Mouse (Mus musculus): ENCODE measurements around the gene Syt6. TPM values are rescaled to one million over a fixed set of nuclear protein-coding genes. Genes with fewer than 3 reads are reported as not detected.

Syt6 gene
- polyA plus RNA-seq, 1 experiment from 2014 or later = 0.79 TPM

GRCm38 (mm10) chr3:103612636-103613355 lies 37.8 kb downstream of the Syt6 start:
- ATAC-seq (ENCODE audit: low FRiP score, low TSS enrichment) = no peak
- Histone ChIP-seq H3K4me1 (ENCODE audit: control insufficient read depth, insufficient read depth, low read length) (no peaks in the 10 kb centered on the region), H3K27ac (ENCODE audit: low read depth, low read length) (no peak overlapping the region), H3K9me3 (ENCODE audit: control insufficient read depth, low read length) (no peaks in the 10 kb centered on the region), H3K4me2 (replicated peaks; ENCODE audit: low read depth, low read length) (no peak overlapping the region), H3K9ac (ENCODE audit: low read depth, low read length) (no peak overlapping the region), H3K27me3 (ENCODE audit: control insufficient read depth, insufficient read depth, low read length) (no peaks in the 10 kb centered on the region), H3K4me3 (ENCODE audit: low read length) (no peak overlapping the region), H3K36me3 (ENCODE audit: control insufficient read depth, insufficient read depth, low read length) (no peaks in the 10 kb centered on the region)
- WGBS = 75% methylated on average over 9 of the region's 9 CpGs

GRCm38 (mm10) chr3:103615621-103616020 lies 40.6 kb downstream of the Syt6 start:
- no peaks in the 10 kb centered on the region for H3K4me1 ChIP-seq (ENCODE audit: control insufficient read depth, insufficient read depth, low read length)
- ATAC-seq (ENCODE audit: low FRiP score, low TSS enrichment) = no peak

GRCm38 (mm10) chr3:103616981-103617380 lies 42.0 kb downstream of the Syt6 start:
- Histone ChIP-seq H3K4me1 (ENCODE audit: control insufficient read depth, insufficient read depth, low read length) (no peaks in the 10 kb centered on the region), H3K4me2 (replicated peaks; ENCODE audit: low read depth, low read length) (no peak overlapping the region), H3K4me3 (ENCODE audit: low read length) (no peak overlapping the region), H3K36me3 (ENCODE audit: control insufficient read depth, insufficient read depth, low read length) (no peaks in the 10 kb centered on the region), H3K27me3 (ENCODE audit: control insufficient read depth, insufficient read depth, low read length) (peaks cover 4% of the 10 kb centered on the region; the same call in 1 of the 2 replicates), H3K9ac (ENCODE audit: low read depth, low read length) (no peak overlapping the region), H3K9me3 (ENCODE audit: control insufficient read depth, low read length) (no peaks in the 10 kb centered on the region), H3K27ac (ENCODE audit: low read depth, low read length) (no peak overlapping the region)
- 28% methylated on average over 6 of the region's 6 CpGs for WGBS
- ATAC-seq (ENCODE audit: low FRiP score, low TSS enrichment) = no peak

More at GRCm38 (mm10) chr3:103615621-103616020, 40.6 kb downstream of the Syt6 start:
- WGBS = 85% methylated on average over 4 of the region's 4 CpGs
- no peaks in the 10 kb centered on the region for H3K27me3 ChIP-seq (ENCODE audit: control insufficient read depth, insufficient read depth, low read length)
- H3K36me3 ChIP-seq (ENCODE audit: control insufficient read depth, insufficient read depth, low read length) = no peaks in the 10 kb centered on the region
- H3K4me3 ChIP-seq (ENCODE audit: low read length) = no peak overlapping the region
- no peak overlapping the region for H3K9ac ChIP-seq (ENCODE audit: low read depth, low read length)
- no peaks in the 10 kb centered on the region for H3K9me3 ChIP-seq (ENCODE audit: control insufficient read depth, low read length)
- H3K27ac ChIP-seq (ENCODE audit: low read depth, low read length) = no peak overlapping the region
- no peak overlapping the region for H3K4me2 ChIP-seq (replicated peaks; ENCODE audit: low read depth, low read length)

GRCm38 (mm10) chr3:103620101-103620500 lies 45.1 kb downstream of the Syt6 start:
- H3K27ac ChIP-seq (ENCODE audit: low read depth, low read length) = no peak overlapping the region
- H3K9me3 ChIP-seq (ENCODE audit: control insufficient read depth, low read length) = no peaks in the 10 kb centered on the region
- no peak overlapping the region for H3K4me3 ChIP-seq (ENCODE audit: low read length)
- no peak overlapping the region for H3K4me2 ChIP-seq (replicated peaks; ENCODE audit: low read depth, low read length)
- H3K36me3 ChIP-seq (ENCODE audit: control insufficient read depth, insufficient read depth, low read length) = no peaks in the 10 kb centered on the region
- ATAC-seq (ENCODE audit: low FRiP score, low TSS enrichment) = no peak
- 64% methylated on average over 11 of the region's 11 CpGs for WGBS
- H3K27me3 ChIP-seq (ENCODE audit: control insufficient read depth, insufficient read depth, low read length) = peaks cover 4% of the 10 kb centered on the region; the same call in 1 of the 2 replicates
- no peak overlapping the region for H3K9ac ChIP-seq (ENCODE audit: low read depth, low read length)
- H3K4me1 ChIP-seq (ENCODE audit: control insufficient read depth, insufficient read depth, low read length) = no peaks in the 10 kb centered on the region

- 87% methylated on average over 10 of the region's 10 CpGs for WGBS
Observed at GRCm38 (mm10) chr3:103623893-103624470, 49.0 kb downstream of the Syt6 start.

GRCm38 (mm10) chr3:103624591-103625051 lies 49.6 kb downstream of the Syt6 start:
- Histone ChIP-seq H3K27ac (ENCODE audit: low read depth, low read length) (no peak overlapping the region), H3K4me2 (replicated peaks; ENCODE audit: low read depth, low read length) (no peak overlapping the region), H3K4me1 (ENCODE audit: control insufficient read depth, insufficient read depth, low read length) (no peaks in the 10 kb centered on the region), H3K9ac (ENCODE audit: low read depth, low read length) (no peak overlapping the region), H3K27me3 (ENCODE audit: control insufficient read depth, insufficient read depth, low read length) (peaks cover 4% of the 10 kb centered on the region; the same call in 1 of the 2 replicates), H3K9me3 (ENCODE audit: control insufficient read depth, low read length) (no peaks in the 10 kb centered on the region), H3K36me3 (ENCODE audit: control insufficient read depth, insufficient read depth, low read length) (no peaks in the 10 kb centered on the region), H3K4me3 (ENCODE audit: low read length) (no peak overlapping the region)
- WGBS = 43% methylated on average over 5 of the region's 5 CpGs
- ATAC-seq (ENCODE audit: low FRiP score, low TSS enrichment) = no peak

More at GRCm38 (mm10) chr3:103623893-103624470, 49.0 kb downstream of the Syt6 start:
- Histone ChIP-seq H3K4me1 (ENCODE audit: control insufficient read depth, insufficient read depth, low read length) (no peaks in the 10 kb centered on the region), H3K9me3 (ENCODE audit: control insufficient read depth, low read length) (no peaks in the 10 kb centered on the region), H3K36me3 (ENCODE audit: control insufficient read depth, insufficient read depth, low read length) (no peaks in the 10 kb centered on the region), H3K4me3 (ENCODE audit: low read length) (no peak overlapping the region), H3K27ac (ENCODE audit: low read depth, low read length) (no peak overlapping the region), H3K9ac (ENCODE audit: low read depth, low read length) (no peak overlapping the region), H3K27me3 (ENCODE audit: control insufficient read depth, insufficient read depth, low read length) (peaks cover 4% of the 10 kb centered on the region; the same call in 1 of the 2 replicates), H3K4me2 (replicated peaks; ENCODE audit: low read depth, low read length) (no peak overlapping the region)
- no peak for ATAC-seq (ENCODE audit: low FRiP score, low TSS enrichment)

GRCm38 (mm10) chr3:103625169-103625568 lies 50.1 kb downstream of the Syt6 start:
- H3K9ac ChIP-seq (ENCODE audit: low read depth, low read length) = no peak overlapping the region
- H3K36me3 ChIP-seq (ENCODE audit: control insufficient read depth, insufficient read depth, low read length) = no peaks in the 10 kb centered on the region
- H3K4me3 ChIP-seq (ENCODE audit: low read length) = no peak overlapping the region
- no peaks in the 10 kb centered on the region for H3K9me3 ChIP-seq (ENCODE audit: control insufficient read depth, low read length)
- H3K4me1 ChIP-seq (ENCODE audit: control insufficient read depth, insufficient read depth, low read length) = no peaks in the 10 kb centered on the region
- ATAC-seq (ENCODE audit: low FRiP score, low TSS enrichment) = no peak
- no peak overlapping the region for H3K4me2 ChIP-seq (replicated peaks; ENCODE audit: low read depth, low read length)
- WGBS = 70% methylated on average over 13 of the region's 13 CpGs
- H3K27ac ChIP-seq (ENCODE audit: low read depth, low read length) = no peak overlapping the region
- peaks cover 4% of the 10 kb centered on the region; the same call in 1 of the 2 replicates for H3K27me3 ChIP-seq (ENCODE audit: control insufficient read depth, insufficient read depth, low read length)

- no peak for ATAC-seq (ENCODE audit: low FRiP score, low TSS enrichment)
- peaks cover 3% of the 10 kb centered on the region for H3K27me3 ChIP-seq (ENCODE audit: control insufficient read depth, insufficient read depth, low read length)
- no peaks in the 10 kb centered on the region for H3K36me3 ChIP-seq (ENCODE audit: control insufficient read depth, insufficient read depth, low read length)
- no peak overlapping the region for H3K4me3 ChIP-seq (ENCODE audit: low read length)
- H3K4me1 ChIP-seq (ENCODE audit: control insufficient read depth, insufficient read depth, low read length) = no peaks in the 10 kb centered on the region
- no peak overlapping the region for H3K27ac ChIP-seq (ENCODE audit: low read depth, low read length)
- H3K4me2 ChIP-seq (replicated peaks; ENCODE audit: low read depth, low read length) = no peak overlapping the region
- H3K9ac ChIP-seq (ENCODE audit: low read depth, low read length) = no peak overlapping the region
- no peaks in the 10 kb centered on the region for H3K9me3 ChIP-seq (ENCODE audit: control insufficient read depth, low read length)
- 94% methylated on average over 4 of the region's 4 CpGs for WGBS
Observed at GRCm38 (mm10) chr3:103626481-103626880, 51.5 kb downstream of the Syt6 start.

GRCm38 (mm10) chr3:103627661-103628060 lies 52.6 kb downstream of the Syt6 start:
- WGBS = 81% methylated on average over 3 of the region's 3 CpGs
- no peak overlapping the region for H3K4me2 ChIP-seq (replicated peaks; ENCODE audit: low read depth, low read length)
- no peaks in the 10 kb centered on the region for H3K9me3 ChIP-seq (ENCODE audit: control insufficient read depth, low read length)
- no peak overlapping the region for H3K9ac ChIP-seq (ENCODE audit: low read depth, low read length)
- H3K4me1 ChIP-seq (ENCODE audit: control insufficient read depth, insufficient read depth, low read length) = no peaks in the 10 kb centered on the region
- no peak overlapping the region for H3K4me3 ChIP-seq (ENCODE audit: low read length)
- ATAC-seq (ENCODE audit: low FRiP score, low TSS enrichment) = no peak
- no peak overlapping the region for H3K27ac ChIP-seq (ENCODE audit: low read depth, low read length)
- H3K36me3 ChIP-seq (ENCODE audit: control insufficient read depth, insufficient read depth, low read length) = no peaks in the 10 kb centered on the region
- H3K27me3 ChIP-seq (ENCODE audit: control insufficient read depth, insufficient read depth, low read length) = no peaks in the 10 kb centered on the region; the same call in 1 of the 2 replicates
